Mouse (Mus musculus) left cerebral cortex, postnatal 36 days (tissue): ENCODE data around the gene Apod. TPM values are rescaled to one million over a fixed set of nuclear protein-coding genes. Genes with fewer than 3 reads are reported as not detected.
"Not testable (repeated sequence)": the region's sequence is repeated elsewhere in the genome, so short reads cannot be mapped to it uniquely, and the experiment has no call there.

Experiments used
- DNase-seq, 2 experiments: peaks; one replicate each; pipeline ENCODE4 v3.0.0; 2021 to 2022; ENCODE audit warnings: low spot score in 2 of 2, mixed read lengths in 1 of 2
- intact Hi-C: fragments of 180-260 bp; cut with DNase I; formaldehyde crosslinking; loops from one replicate; pipeline ENCODE4 v1.15.1; 2025
- total RNA-seq, 2 experiments: library from RNA; stranded (reverse); gene quantifications; 2 replicates each; pipeline ENCODE4 v1.2.3; 2021

The Apod gene
- total RNA-seq, 2 experiments from 2014 or later = 143 to 155 TPM

DNA sequence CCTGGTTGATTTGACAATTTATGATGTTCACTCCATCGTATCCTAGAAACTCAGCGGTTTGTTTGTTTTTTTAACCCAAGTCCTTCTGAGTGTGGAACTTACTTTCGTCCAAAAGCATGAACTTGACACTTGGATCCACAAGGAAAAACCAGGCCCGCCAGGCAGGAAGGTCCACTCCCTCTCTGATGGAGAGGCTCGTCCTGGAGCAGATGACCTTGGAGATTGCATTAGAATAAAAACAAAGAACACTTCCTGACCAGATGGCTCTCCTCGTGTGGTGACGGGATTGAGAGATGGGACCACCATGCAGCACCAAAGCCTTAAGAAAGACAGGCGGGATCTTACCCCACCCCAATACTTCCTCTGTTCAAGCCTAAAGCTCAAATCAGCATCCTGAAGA, 12.1 kb upstream of the Apod start:
- intact Hi-C loops = no loop called here
- no peak for DNase-seq

DNA sequence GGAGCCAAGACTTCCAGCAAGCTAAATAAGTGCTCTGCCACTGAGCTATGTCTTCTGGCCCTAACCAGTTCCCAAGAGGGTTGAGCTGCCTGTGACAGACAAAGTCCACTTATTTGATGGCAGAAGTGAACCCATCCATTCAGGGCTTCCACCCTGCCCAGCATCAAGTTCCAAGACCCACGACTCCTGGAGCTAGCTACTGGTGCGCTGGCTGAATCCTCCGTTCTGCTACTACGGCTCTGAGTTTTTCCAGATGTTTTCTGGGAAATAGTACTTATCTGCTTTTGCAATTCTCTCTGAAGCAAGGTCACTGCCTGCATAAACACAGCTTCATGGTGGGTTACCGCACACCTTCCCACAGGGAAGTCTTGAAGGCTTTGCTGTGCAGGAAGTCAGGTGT, 11.4 kb upstream of the Apod start:
- no peak for DNase-seq
- intact Hi-C loops = no loop called here

DNA sequence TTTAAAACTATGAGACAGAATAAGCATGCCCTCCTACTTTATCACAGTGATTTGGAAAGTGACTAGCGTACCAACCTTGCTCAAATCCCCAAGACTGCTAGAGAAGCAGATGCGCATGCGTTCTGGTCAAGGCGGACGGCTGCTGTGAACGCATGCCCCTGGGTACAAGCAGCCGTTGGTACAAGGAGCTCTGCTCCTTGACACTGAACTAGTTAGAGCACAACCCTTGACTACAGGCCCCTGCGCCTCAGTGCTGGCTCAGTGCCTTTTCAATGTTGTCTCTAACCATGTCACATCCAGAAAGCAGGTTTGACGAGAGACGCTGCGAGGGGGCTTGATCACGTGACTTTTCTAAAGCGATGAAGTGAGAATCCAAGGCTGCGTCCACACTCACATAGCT, 10.5 kb upstream of the Apod start:
- intact Hi-C loops = no loop called here
- no peak for DNase-seq

DNA sequence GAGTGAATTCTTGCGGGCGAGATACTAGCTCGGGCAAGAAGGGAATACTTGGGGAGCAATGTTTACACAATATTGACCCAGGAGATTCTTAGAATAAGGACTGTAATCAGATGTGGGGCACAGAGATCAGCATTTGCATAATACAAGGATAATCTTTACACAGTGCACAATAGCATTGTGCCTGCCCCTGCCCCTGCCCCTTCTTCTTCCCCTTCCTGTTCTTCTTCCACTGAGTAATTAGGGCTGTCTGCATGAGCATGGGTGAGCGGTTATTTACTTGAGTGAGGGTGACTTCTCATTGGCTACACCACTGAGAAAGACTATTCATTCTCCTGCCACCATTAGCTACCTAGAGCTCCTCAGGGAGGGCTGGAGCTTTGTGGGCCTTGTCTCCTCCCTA, 6.9 kb upstream of the Apod start:
- intact Hi-C loops = no loop called here
- DNase-seq = no peak

DNA sequence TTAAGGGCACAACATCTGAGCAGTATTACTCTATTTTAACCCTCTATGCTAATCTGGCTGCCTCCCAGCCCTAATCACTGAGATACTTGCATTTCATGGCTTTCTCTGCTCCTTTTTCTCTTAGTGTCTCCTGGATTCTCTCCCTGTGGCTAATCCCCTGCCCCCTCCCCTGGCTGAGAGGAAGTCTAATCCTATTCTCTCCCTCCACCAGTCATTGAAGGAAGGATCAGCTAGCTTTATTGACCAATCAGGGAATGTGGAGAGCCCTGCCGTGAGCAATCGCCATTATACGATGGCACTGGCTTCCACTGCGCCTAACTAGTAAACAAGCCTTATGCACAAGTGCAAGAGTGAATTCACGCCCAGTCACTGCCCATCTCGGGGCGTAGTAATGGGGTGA, 6.3 kb upstream of the Apod start:
- no peak for DNase-seq
- intact Hi-C loops = no loop called here

DNA sequence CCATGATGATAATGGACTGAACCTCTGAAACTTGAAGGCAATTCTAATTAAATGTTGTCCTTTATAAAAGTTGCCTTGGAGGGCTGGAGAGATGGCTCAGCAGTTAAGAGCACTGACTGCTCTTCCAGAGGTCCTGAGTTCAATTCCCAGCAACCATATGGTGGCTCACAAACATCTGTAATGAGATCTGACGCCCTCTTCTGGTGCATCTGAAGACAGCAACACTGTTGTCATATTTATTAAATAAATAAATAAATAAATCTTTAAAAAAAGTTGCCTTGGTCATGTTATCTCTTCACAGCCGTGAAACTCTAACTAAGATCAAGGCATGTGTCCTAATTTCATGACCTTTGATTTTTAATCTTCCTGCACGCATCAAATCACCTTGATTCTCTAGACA, 5.1 kb upstream of the Apod start:
- DNase-seq, intact Hi-C loops: not testable (repeated sequence)

DNA sequence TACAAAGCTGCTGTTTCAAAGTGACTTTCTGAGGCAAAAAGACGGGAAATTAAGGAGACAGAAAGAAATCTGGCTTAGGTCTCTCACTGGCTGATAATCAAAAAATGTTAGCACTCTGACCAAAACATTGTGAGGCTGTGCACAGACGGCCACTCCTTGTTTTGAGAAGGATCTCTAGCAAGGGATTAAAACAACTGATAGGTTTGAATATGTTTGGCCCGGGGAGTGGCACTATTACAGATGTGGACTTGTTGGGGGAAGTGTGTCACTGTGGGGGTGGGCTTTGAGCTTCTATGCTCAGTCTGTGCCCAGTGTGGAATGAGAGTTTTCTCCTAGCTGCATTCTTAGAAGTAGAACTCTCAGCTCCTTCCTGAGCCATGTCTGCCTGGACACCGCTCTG, 4.7 kb upstream of the Apod start:
- intact Hi-C loops = no loop called here
- DNase-seq = no peak

DNA sequence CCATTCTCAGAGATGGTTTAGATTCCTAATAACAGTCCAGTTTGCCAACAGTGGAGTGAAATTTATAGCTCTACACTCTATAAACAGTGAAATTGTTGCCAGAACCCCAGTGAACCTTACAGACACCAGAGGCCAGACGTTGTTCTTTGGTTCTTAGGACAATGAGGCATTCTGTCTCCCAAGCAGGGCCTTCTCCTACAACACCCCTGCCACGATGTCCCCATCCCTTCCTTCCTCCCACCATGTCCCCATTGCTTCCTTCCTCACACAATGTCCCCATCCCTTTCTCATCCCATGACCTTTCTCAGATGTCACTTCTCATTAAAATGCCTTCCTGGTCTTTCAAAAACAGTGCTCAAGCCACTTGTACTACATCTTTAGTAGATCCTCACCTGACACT, 3.8 kb upstream of the Apod start:
- intact Hi-C loops = no loop called here
- no peak for DNase-seq

DNA sequence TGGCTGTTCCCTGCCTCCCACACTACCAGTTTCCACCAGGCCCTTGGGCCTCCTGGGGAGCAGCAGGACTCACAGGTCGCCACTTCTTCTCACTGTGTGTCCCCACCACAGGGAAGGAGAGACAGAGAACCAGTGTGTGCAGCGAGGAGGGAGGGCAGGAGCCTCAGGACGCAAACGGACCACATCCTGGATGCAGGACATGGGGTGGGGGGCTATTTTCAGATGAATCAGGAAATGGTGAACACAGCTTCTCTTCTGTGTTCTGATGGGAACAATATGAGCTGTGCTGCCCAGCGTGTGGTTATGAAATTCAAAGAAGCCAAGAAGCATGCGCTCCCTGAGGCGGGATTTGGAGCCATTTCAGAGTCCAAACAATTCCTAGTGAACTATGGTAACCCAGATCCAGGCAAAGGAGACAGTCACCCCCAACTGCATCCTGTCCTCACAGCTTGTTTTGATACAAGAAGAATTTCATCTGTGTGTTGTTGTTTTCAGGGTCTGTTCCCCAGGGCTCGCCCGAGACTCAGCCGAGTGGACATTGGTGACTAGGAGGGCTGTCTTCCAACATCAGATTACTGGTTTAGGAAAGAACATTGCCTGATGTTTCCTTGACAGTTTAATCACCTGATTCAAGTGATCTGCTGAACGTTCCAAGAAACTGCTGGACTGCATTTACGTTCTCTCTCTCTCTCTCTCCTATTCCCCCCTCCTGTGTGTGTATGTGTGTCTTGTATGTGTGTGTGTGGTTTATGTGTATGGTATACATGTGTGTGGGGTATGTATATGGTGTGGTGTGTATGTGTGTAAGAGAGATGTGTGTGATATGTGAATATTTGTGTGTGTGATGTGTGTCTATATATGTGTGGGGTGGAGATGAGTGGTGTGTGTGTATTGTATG, 1.9 kb upstream of the Apod start:
- intact Hi-C loops, DNase-seq: not testable (repeated sequence)

DNA sequence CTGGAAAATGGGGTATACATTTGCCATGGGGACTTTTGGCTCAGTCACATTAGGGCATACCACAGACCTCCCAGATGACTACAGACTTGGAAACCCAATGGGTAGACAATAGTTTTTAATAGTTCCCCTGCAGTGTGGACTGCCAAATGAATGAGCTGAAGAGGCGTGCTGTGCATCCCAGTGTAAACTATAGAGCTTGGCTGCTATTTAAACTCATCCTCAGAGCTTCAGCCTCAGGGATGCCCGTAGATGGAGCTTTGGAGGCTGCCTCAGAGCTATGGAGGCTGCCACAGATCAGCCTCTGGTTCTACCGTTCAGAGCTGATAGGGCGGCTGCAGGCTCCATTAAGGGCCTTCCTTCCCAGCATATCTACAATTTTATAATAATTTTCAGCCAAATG, 686 bp upstream of the Apod start:
- intact Hi-C loops = no loop called here
- DNase-seq = no peak

DNA sequence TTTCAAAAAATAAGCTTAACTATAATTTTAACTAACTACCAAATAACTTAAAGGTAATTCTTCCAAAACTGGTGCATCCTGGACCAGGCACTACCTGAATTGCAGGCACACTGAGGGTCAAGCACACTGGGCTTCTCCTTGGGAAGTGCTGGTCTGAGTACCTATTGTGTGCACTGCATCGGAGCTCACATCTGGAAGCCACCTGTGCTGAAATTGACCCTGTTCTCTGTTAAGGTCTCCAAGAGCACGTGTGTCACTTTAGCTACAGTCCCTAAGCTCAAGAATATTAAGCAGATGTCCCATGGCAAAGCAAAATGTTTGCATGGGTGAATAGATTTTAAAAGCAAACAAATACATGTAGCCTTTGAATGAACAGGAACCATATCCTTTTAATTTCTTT, 997 bp downstream of the Apod start:
- no peak for DNase-seq
- intact Hi-C loops = loop anchor here (5.0 kb wide), 1 partner anchor 41 kb away; no protein-coding TSS in a partner anchor

DNA sequence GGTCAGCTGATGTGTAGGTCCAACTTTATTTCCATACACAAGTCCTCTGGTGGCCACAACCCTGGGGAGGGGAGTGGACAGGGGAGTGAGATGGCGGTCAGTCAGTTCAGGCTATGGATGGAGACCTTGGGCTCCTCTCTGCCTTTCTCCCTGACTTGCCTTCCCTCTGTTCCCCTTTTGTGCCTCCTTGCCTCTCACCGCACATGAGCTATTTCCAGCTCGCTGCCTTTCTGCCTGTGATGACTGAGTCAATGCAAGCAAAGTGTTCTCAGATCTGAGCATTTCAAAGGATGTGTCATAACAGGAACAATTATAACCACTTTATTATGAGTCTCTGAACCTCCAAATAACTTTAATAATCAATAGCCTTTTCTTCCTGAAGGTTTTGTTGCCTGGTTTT, 2.3 kb downstream of the Apod start:
- intact Hi-C loops = loop anchor here (5.0 kb wide), 1 partner anchor 40 kb away; no protein-coding TSS in a partner anchor
- DNase-seq = peak in 1 of 2 experiments; percentile 35

DNA sequence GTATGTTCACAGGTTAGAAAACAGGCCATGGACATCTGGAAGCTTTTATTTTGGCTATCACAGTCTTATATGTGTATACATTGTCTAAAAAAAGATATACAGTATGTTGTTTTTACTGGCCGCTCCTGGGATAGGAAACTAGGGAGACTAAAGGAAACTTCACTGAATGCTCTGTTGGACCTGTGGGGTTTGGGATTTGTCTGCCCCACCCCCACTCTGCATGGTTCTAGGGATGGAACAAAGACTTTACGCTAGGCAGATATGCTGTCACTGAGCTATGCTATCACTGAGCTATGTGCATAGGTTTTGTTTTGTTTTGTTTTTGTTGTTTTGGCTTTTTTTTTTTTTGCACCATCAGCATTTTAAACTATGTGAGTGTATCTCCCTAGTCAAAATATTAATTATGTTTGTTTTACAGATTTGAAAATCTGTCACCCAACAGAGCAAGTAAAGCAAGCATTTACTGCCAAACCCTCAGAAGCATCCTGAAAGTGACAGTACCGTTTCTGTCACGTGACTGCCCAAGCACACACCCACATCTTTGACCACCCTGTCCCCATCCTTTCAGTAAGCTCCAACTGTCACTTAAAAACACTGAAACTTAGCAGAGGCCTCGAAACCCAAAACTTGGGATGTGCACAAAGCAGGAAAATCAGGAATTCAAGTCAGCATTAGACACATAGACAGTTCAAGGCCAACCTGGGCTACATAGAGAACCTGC, 9.2 kb downstream of the Apod start:
- intact Hi-C loops = no loop called here
- DNase-seq = no peak

DNA sequence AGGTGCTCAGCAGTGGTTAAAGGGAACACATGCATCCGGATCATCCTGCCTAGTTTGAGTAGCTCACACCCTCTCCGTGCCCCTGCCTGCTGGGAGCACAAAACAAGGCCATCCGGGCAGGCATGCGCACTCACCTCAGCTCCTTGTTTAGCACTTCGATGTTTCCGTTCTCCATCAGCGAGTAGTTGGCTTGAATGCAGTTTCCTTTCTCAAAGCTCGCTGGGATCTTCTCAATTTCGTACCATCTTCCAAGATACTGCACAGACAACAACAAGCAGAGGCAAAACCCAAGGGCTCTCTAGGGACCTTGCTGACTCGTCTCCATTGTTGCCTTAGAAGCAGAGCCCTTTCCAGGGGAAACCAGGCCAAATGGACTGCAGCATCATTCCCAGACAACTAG, 11.3 kb downstream of the Apod start:
- DNase-seq = no peak
- intact Hi-C loops = no loop called here

DNA sequence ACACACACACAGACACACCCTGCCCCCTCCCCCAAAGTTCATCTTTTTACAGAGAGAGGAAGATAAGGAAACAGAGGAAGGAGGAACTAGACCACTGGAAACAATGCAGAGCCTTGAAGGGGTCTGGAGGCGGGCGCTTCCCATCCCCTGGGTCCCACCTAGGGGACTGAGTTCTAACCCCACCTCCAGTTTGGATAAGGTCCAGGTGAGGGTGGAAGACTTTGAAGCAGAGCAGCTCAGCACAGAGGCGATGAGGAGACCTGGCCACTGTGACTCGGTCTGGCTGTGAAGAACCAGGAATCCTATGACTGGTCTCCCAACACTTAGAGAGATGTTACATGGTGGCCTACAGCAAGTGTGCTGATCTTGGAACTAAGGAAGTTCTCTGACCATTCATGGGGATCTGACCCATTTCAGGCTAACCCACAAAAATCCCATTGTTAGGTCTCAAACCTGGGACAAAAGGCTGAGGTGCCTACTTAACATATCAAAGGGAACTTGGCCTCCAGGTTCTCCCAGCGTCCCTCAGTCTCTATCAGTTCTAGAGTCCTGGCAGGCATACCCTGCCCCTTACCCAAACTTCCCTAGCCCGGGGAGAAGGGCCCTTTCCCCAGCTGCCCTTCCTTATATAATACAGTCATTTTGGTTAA, 13.6 kb downstream of the Apod start:
- DNase-seq = no peak
- intact Hi-C loops = no loop called here

DNA sequence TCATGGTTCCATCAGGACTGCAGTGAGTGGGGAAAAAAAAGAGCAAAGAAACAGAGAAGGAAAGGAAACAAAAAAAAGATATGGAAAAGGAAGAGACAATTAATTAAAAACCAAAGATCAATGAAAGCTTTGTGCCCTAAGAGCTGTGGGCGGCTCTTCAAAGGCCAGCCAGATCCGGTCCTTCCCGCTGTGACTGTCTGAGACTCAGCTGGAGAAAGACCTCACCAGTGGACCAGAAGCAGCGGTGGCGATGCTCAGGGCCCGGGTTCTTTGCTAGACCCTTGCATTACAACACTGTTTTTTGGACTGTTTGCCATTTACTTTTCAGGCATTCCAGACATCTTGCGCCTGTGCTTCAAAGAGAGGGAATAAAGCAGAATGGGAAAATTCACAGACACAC, 14.1 kb downstream of the Apod start:
- no peak for DNase-seq
- intact Hi-C loops = no loop called here

DNA sequence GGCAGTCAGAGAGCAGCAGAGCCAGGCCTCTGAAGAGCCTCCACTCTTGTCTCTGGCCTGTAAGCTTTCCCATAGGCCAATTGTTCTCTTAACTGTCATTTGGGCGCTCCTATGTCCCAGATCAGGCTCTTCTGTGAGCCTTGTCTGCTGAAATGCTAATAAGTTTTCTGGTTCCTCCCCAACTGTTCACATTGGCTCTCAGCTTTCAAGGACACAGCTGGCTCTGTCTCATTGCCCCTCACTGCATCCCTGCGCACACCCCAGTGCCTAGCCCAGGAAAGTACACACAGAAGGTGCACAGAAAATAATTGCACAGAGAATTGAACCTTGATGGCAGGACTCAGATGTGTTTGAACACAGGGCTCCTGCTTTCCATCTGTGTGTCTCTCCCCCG, 14.7 kb downstream of the Apod start:
- no peak for DNase-seq
- intact Hi-C loops = no loop called here

DNA sequence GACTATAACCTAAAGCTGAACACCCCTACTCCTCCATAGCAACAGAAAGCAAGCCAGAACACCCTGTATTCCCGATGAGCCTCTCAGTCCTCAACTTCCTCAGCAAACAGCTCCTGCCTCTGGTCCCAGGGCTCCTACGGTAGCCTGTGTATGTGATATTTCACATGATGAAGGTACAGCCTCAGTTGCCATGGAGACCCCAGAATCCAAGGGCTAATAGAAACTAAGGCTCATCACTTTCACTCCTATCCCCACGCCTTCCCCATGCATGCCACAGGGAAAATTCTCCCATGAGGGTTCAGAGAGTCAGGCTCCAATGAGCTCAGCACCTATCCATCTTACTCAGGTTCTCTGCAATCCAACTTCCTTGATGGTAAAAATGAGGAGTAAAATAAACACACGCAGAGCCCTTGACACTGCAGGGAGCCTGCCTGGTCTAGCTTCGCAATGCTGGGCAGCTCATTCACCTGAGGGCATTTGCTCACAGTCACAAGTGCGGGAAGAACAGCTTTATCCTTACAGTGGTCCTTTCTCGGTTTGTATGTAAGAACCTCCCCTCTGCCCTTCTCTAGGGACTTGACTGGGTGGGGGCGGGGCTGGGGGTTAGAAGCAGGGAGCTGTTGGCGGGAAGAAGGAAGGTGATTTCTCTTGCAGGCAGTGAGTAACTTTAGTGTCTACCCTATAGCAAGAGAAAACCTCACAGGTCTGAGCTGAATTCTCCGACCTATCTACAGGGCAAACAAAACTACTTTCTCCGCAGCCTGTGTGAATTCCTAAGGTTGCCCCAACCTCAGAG, 15.2 kb downstream of the Apod start:
- intact Hi-C loops = no loop called here

DNA sequence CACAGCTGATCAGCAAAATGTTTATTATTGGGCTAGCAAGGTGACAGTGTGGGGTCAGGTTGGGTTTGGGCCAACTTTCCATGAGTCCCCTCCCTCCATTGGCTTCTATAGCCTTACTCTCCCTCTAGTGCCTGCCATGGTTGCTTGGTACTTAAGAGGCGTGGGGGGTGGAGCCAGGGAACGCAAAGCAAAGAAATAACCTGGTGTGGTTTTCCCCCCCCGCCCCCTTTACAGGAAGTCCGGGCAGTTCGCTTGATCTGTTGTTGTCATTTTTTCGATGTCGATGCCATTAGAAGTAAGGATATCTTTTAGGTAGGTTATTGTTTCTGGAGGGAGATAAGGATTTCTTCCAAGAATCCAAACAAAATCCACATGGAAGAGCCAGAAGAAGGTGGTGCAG, 17.5 kb downstream of the Apod start:
- intact Hi-C loops = no loop called here
- no peak for DNase-seq

More for the DNA sequence above, 15.2 kb downstream of the Apod start:
- no peak for DNase-seq

DNA sequence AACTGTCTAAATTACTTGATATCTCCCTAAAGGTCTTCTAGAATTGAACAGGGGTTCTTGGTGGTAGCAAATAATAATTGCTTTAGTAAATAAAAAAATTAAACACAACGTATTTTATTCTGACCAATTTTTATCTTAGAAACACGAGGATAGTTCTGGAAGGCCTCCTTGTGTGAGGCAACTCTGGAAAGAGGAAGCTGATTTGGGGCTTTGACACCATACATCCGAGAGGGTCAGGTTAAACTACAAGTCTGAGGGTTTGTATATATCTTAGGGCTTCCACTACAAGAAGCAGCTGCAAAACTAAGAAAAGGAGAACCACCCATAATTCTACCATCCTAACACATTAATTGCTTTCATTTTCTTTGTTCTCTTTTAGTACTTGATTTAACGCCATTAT, 20.8 kb downstream of the Apod start:
- DNase-seq = no peak
- intact Hi-C loops = loop anchor here (2.0 kb wide), 1 partner anchor 17 kb away; no protein-coding TSS in a partner anchor
